8 mouse cellular contexts compared by ENCODE assay signal in genomic region chr7:141972831-141973619, GRCm38 (mm10). TPM values are rescaled to one million over a fixed set of nuclear protein-coding genes. Genes with fewer than 3 reads are reported as not detected.
DNase-seq lines count a peak whose midpoint lies in the region; ATAC-seq and TF ChIP-seq lines count a peak whose summit lies in the region.

No protein-coding gene starts in this region.

- no peaks in the 10 kb centered on the region for H3K4me1 ChIP-seq in testis, adult 2 months (ENCODE audit: control insufficient read depth, insufficient read depth, low read length)
- H3K4me1 ChIP-seq in forebrain, embryonic 12.5 days: peaks cover 41% of the 10 kb centered on the region
- H3K4me1 ChIP-seq in liver, postnatal 0 days (ENCODE audit: insufficient read depth): no peaks in the 10 kb centered on the region

- H3K9ac ChIP-seq in forebrain, embryonic 12.5 days: no peak overlapping the region
- no peak overlapping the region for H3K9ac ChIP-seq in liver, postnatal 0 days (replicated peaks)

- TF ChIP-seq POLR2A in testis, adult 2 months (IDR thresholded peaks at IDR 0.05; ENCODE audit: control insufficient read depth, low read depth, low read length): no peak

- TF ChIP-seq EP300 in liver, postnatal 0 days (IDR thresholded peaks at IDR 0.05; ENCODE audit: low read depth): no peak

- H3K36me3 ChIP-seq in testis, adult 2 months (ENCODE audit: control insufficient read depth, insufficient read depth, low read length): no peaks in the 10 kb centered on the region
- no peaks in the 10 kb centered on the region for H3K36me3 ChIP-seq in forebrain, embryonic 12.5 days (replicated peaks)
- H3K36me3 ChIP-seq in liver, postnatal 0 days (replicated peaks; ENCODE audit: insufficient read depth, low read length): no peaks in the 10 kb centered on the region
- H3K36me3 ChIP-seq in splenic B cell, adult 2 months (ENCODE audit: control insufficient read depth, insufficient read depth, low read length, poor library complexity, severe bottlenecking): no peaks in the 10 kb centered on the region

- H3K9me3 ChIP-seq in forebrain, embryonic 12.5 days: no peaks in the 10 kb centered on the region
- no peaks in the 10 kb centered on the region for H3K9me3 ChIP-seq in liver, postnatal 0 days (ENCODE audit: low read length)

- DNase-seq in frontal cortex, postnatal 14 days (ENCODE audit: low spot score in 2 of 2): no peak
- no peak for DNase-seq in testis, postnatal 14 days (ENCODE audit: low spot score)
- DNase-seq in liver, postnatal 0 days: peak; percentile 50
- DNase-seq in splenic B cell, adult 2 months (ENCODE audit: low read depth, low spot score): peak; percentile 14
- DNase-seq in gastrocnemius, postnatal 25 days: no peak

- no peak overlapping the region for H3K4me3 ChIP-seq in testis, adult 2 months (ENCODE audit: control insufficient read depth, low read depth, low read length)
- H3K4me3 ChIP-seq in forebrain, embryonic 12.5 days (replicated peaks): no peak overlapping the region
- H3K4me3 ChIP-seq in liver, postnatal 0 days (ENCODE audit: low read depth, low read length): no peak overlapping the region

- H3K27ac ChIP-seq in testis, adult 2 months (ENCODE audit: control insufficient read depth, insufficient read depth, low read depth, low read length): no peak overlapping the region
- H3K27ac ChIP-seq in forebrain, embryonic 12.5 days: no peak overlapping the region
- no peak overlapping the region for H3K27ac ChIP-seq in liver, postnatal 0 days (ENCODE audit: low read depth)

- ATAC-seq in frontal cortex, adult (ENCODE audit: low TSS enrichment): peak; percentile 63
- 0 out of 2 replicates have a peak, but pooled peaks have one; percentile 27 for ATAC-seq in forebrain, embryonic 12.5 days (ENCODE audit: low FRiP score)
- no peak for ATAC-seq in liver, postnatal 0 days

- 43% methylated on average over 7 of the region's 7 CpGs for WGBS in forebrain, embryonic 12.5 days
- 18% methylated on average over 7 of the region's 7 CpGs for WGBS in liver, postnatal 0 days (ENCODE audit: insufficient replicate concordance)

- H3K4me2 ChIP-seq in forebrain, embryonic 12.5 days: no peak overlapping the region
- H3K4me2 ChIP-seq in liver, postnatal 0 days (ENCODE audit: low read depth, low read length): no peak overlapping the region

- peak; percentile 35 for TF ChIP-seq CTCF in testis, adult 2 months (IDR thresholded peaks at IDR 0.05; ENCODE audit: control insufficient read depth, insufficient read depth, insufficient replicate concordance, low read depth, low read length)
- TF ChIP-seq CTCF in liver, postnatal 0 days (IDR thresholded peaks at IDR 0.05; ENCODE audit: low read depth): peak; percentile 45

- no peaks in the 10 kb centered on the region for H3K27me3 ChIP-seq in testis, adult 2 months (ENCODE audit: control insufficient read depth, insufficient read depth, low read length)
- no peaks in the 10 kb centered on the region for H3K27me3 ChIP-seq in forebrain, embryonic 12.5 days
- H3K27me3 ChIP-seq in liver, postnatal 0 days (ENCODE audit: insufficient read depth, low read length): no peaks in the 10 kb centered on the region
- no peaks in the 10 kb centered on the region for H3K27me3 ChIP-seq in splenic B cell, adult 2 months (ENCODE audit: control insufficient read depth, insufficient read depth, low read length, poor library complexity, severe bottlenecking)

RNA-seq across cellular contexts. Expression of gene Brsk2, which starts 23.5 kb away (rescaled TPM):
- polyA plus RNA-seq in testis, adult 2 months (2012; rRNA removed): 99.9 and 110 TPM in 2 replicates
- 19.8 and 20.2 TPM in 2 replicates for polyA plus RNA-seq in forebrain, embryonic 12.5 days (2016; fragmentation: Nextera tagmentation; extraction: Ambion mirVana)
- 0.06 and 0.13 TPM in 2 replicates for polyA plus RNA-seq in liver, postnatal 0 days (2015; fragmentation: Nextera tagmentation; extraction: Ambion mirVana)
- under 1 TPM; 0.11 to 0.26 TPM for total RNA-seq in gastrocnemius, postnatal 25 days (2021)

RNA-seq across cellular contexts. Expression of gene Tollip, which starts 54.7 kb away (rescaled TPM):
- 232 TPM in 2 replicates for polyA plus RNA-seq in testis, adult 2 months (2012; rRNA removed)
- polyA plus RNA-seq in forebrain, embryonic 12.5 days (2016; fragmentation: Nextera tagmentation; extraction: Ambion mirVana): 69.2 and 76.2 TPM in 2 replicates
- polyA plus RNA-seq in liver, postnatal 0 days (2015; fragmentation: Nextera tagmentation; extraction: Ambion mirVana): 15.5 and 18.7 TPM in 2 replicates
- total RNA-seq in gastrocnemius, postnatal 25 days (2021): 10 to 100 TPM; 26.3 to 28.5 TPM

Comparison
In these comparisons a context has a peak if more than half of its experiments do, and no peak if none do; other contexts are left out.
1. DNase-seq: peak in liver, postnatal 0 days (single experiment) and splenic B cell, adult 2 months (single experiment); none in frontal cortex, postnatal 14 days (0 of 2), testis, postnatal 14 days (single experiment) and gastrocnemius, postnatal 25 days (single experiment).
2. RNA of gene Brsk2, which starts 23.5 kb away (polyA plus RNA-seq): 99.9 to 110 TPM in testis, adult 2 months and 19.8 to 20.2 TPM in forebrain, embryonic 12.5 days; 0.06 to 0.13 TPM in liver, postnatal 0 days; every median in the first group is over 10 times any median in the second.